Mouse (Mus musculus): ENCODE results near the gene Midn.

Gene Midn

GRCm38 (mm10) chr10:80127920-80128319, 20.2 kb upstream of the Midn start:
- in situ Hi-C loops (cut with MboI; ENCODE audit: low sequenced_read_pairs), result no loop called here

- in situ Hi-C loops (cut with MboI; ENCODE audit: low sequenced_read_pairs), result no loop called here
Observed at GRCm38 (mm10) chr10:80129846-80130245, 18.2 kb upstream of the Midn start.

GRCm38 (mm10) chr10:80130403-80131031, 17.6 kb upstream of the Midn start:
- in situ Hi-C loops (cut with MboI; ENCODE audit: low sequenced_read_pairs), result no loop called here

- in situ Hi-C loops (cut with MboI; ENCODE audit: low sequenced_read_pairs), result no loop called here
Observed at GRCm38 (mm10) chr10:80131316-80131951, 16.6 kb upstream of the Midn start.

- in situ Hi-C loops (cut with MboI; ENCODE audit: low sequenced_read_pairs), result no loop called here
Observed at GRCm38 (mm10) chr10:80131952-80132350, 16.1 kb upstream of the Midn start.

- in situ Hi-C loops (cut with MboI; ENCODE audit: low sequenced_read_pairs), result no loop called here
Observed at GRCm38 (mm10) chr10:80133226-80133849, 14.7 kb upstream of the Midn start.

- in situ Hi-C loops (cut with MboI; ENCODE audit: low sequenced_read_pairs), result no loop called here
Observed at GRCm38 (mm10) chr10:80134421-80134820, 13.7 kb upstream of the Midn start.

GRCm38 (mm10) chr10:80135161-80135560, 12.9 kb upstream of the Midn start:
- in situ Hi-C loops (cut with MboI; ENCODE audit: low sequenced_read_pairs), result no loop called here

GRCm38 (mm10) chr10:80135641-80136040, 12.4 kb upstream of the Midn start:
- in situ Hi-C loops (cut with MboI; ENCODE audit: low sequenced_read_pairs), result no loop called here

- in situ Hi-C loops (cut with MboI; ENCODE audit: low sequenced_read_pairs), result no loop called here
Observed at GRCm38 (mm10) chr10:80136179-80136951, 11.7 kb upstream of the Midn start.

GRCm38 (mm10) chr10:80136952-80137625, 11.0 kb upstream of the Midn start:
- in situ Hi-C loops (cut with MboI; ENCODE audit: low sequenced_read_pairs), result no loop called here

GRCm38 (mm10) chr10:80137626-80138552, 10.2 kb upstream of the Midn start:
- in situ Hi-C loops (cut with MboI; ENCODE audit: low sequenced_read_pairs), result no loop called here

GRCm38 (mm10) chr10:80138553-80139438, 9.3 kb upstream of the Midn start, which contains the start of gene Atp5d:
Gene Atp5d, plus strand, starts transcription at chr10:80138632.
- in situ Hi-C loops (cut with MboI; ENCODE audit: low sequenced_read_pairs), result no loop called here

GRCm38 (mm10) chr10:80139439-80139775, 8.7 kb upstream of the Midn start:
- in situ Hi-C loops (cut with MboI; ENCODE audit: low sequenced_read_pairs), result no loop called here

GRCm38 (mm10) chr10:80139975-80140665, 8.0 kb upstream of the Midn start:
- in situ Hi-C loops (cut with MboI; ENCODE audit: low sequenced_read_pairs), result loop anchor here (10.0 kb wide), 1 partner anchor 155 kb away; the partner anchor contains the start of genes Cnn2 and Tmem259

- in situ Hi-C loops (cut with MboI; ENCODE audit: low sequenced_read_pairs), result loop anchor here (10.0 kb wide), 1 partner anchor 156 kb away; the partner anchor contains the start of genes Cnn2 and Tmem259
Observed at GRCm38 (mm10) chr10:80140666-80141035, 7.4 kb upstream of the Midn start, which contains the start of gene Cbarp. Gene Cbarp, minus strand, starts transcription at chr10:80140835.

- in situ Hi-C loops (cut with MboI; ENCODE audit: low sequenced_read_pairs), result loop anchor here (10.0 kb wide), 1 partner anchor 156 kb away; the partner anchor contains the start of genes Cnn2 and Tmem259
Observed at GRCm38 (mm10) chr10:80141243-80141642, 6.8 kb upstream of the Midn start.
